Comparison of ENCODE assay signal across 26 mouse cellular contexts in genomic region chr2:143934439-143934838, GRCm38 (mm10). TPM values are rescaled to one million over a fixed set of nuclear protein-coding genes. Genes with fewer than 3 reads are reported as not detected.
A peak's percentile ranks its signal among the peaks of the same experiment; 100 is the strongest.
DNase-seq lines count a peak whose midpoint lies in the region; ATAC-seq and TF ChIP-seq lines count a peak whose summit lies in the region.
"Had no signal": no experiment of that assay in that cellular context is flagged by ENCODE, and none has a peak within 500 bp of the region (broad histone marks: within the 10 kb centered on the region; RNA-seq: fewer than 3 reads in every experiment).

No protein-coding gene starts in this region.

- no peak overlapping the region for H3K4me2 ChIP-seq in heart, embryonic 15.5 days
- no peak overlapping the region for H3K4me2 ChIP-seq in neural tube, embryonic 13.5 days
- peak overlapping the region; percentile 40; the same call in 1 of the 2 replicates for H3K4me2 ChIP-seq in liver, postnatal 0 days (ENCODE audit: low read depth, low read length)
- no peak overlapping the region for H3K4me2 ChIP-seq in intestine, postnatal 0 days (replicated peaks; ENCODE audit: low read depth)
- H3K4me2 ChIP-seq in forebrain, embryonic 13.5 days: no peak overlapping the region
- H3K4me2 ChIP-seq: embryonic facial prominence, embryonic 15.5 days; forebrain, embryonic 12.5 days; hindbrain, embryonic 14.5 days; lung, embryonic 15.5 days; midbrain, embryonic 13.5 days; neural tube, embryonic 15.5 days had no signal

- peaks cover 38% of the 10 kb centered on the region for H3K4me1 ChIP-seq in heart, embryonic 15.5 days (replicated peaks)
- peaks cover 28% of the 10 kb centered on the region for H3K4me1 ChIP-seq in neural tube, embryonic 13.5 days (replicated peaks)
- H3K4me1 ChIP-seq in liver, postnatal 0 days (ENCODE audit: insufficient read depth): peaks cover 11% of the 10 kb centered on the region
- no peaks in the 10 kb centered on the region for H3K4me1 ChIP-seq in intestine, postnatal 0 days (replicated peaks; ENCODE audit: control insufficient read depth, insufficient read depth, low read length)
- H3K4me1 ChIP-seq in forebrain, embryonic 13.5 days: peaks cover 15% of the 10 kb centered on the region

- TF ChIP-seq EP300 in liver, postnatal 0 days (IDR thresholded peaks at IDR 0.05; ENCODE audit: low read depth): no peak

- no peak for TF ChIP-seq CTCF in liver, postnatal 0 days (IDR thresholded peaks at IDR 0.05; ENCODE audit: low read depth)
- no peak for TF ChIP-seq CTCF in intestine, postnatal 0 days (IDR thresholded peaks at IDR 0.05; ENCODE audit: low read depth)

- H3K4me3 ChIP-seq in heart, embryonic 15.5 days: no peak overlapping the region
- H3K4me3 ChIP-seq in neural tube, embryonic 13.5 days: no peak overlapping the region
- 0 out of 2 replicates have a peak overlapping the region, but pooled peaks have one; percentile 2 for H3K4me3 ChIP-seq in liver, postnatal 0 days (ENCODE audit: low read depth, low read length)
- H3K4me3 ChIP-seq in intestine, postnatal 0 days (ENCODE audit: low read depth, low read length): no peak overlapping the region
- no peak overlapping the region for H3K4me3 ChIP-seq in forebrain, embryonic 13.5 days
- H3K4me3 ChIP-seq: embryonic facial prominence, embryonic 10.5 days; embryonic facial prominence, embryonic 15.5 days; forebrain, embryonic 12.5 days; lung, embryonic 15.5 days; midbrain, embryonic 13.5 days; neural tube, embryonic 15.5 days had no signal

- no peak overlapping the region for H3K9ac ChIP-seq in heart, embryonic 15.5 days
- no peak overlapping the region for H3K9ac ChIP-seq in neural tube, embryonic 13.5 days
- no peak overlapping the region for H3K9ac ChIP-seq in liver, postnatal 0 days (replicated peaks)
- no peak overlapping the region for H3K9ac ChIP-seq in intestine, postnatal 0 days (ENCODE audit: low read depth, low read length)
- no peak overlapping the region for H3K9ac ChIP-seq in forebrain, embryonic 13.5 days
- H3K9ac ChIP-seq: embryonic facial prominence, embryonic 15.5 days; forebrain, embryonic 12.5 days; hindbrain, embryonic 14.5 days; lung, embryonic 15.5 days; midbrain, embryonic 13.5 days; neural tube, embryonic 15.5 days had no signal

- no peaks in the 10 kb centered on the region for H3K9me3 ChIP-seq in heart, embryonic 15.5 days (replicated peaks)
- H3K9me3 ChIP-seq in neural tube, embryonic 13.5 days: no peaks in the 10 kb centered on the region
- no peaks in the 10 kb centered on the region for H3K9me3 ChIP-seq in liver, postnatal 0 days (ENCODE audit: low read length)
- H3K9me3 ChIP-seq in intestine, postnatal 0 days (ENCODE audit: control insufficient read depth): no peaks in the 10 kb centered on the region
- no peaks in the 10 kb centered on the region for H3K9me3 ChIP-seq in forebrain, embryonic 13.5 days (replicated peaks)
- H3K9me3 ChIP-seq: embryonic facial prominence, embryonic 10.5 days; embryonic facial prominence, embryonic 15.5 days; forebrain, embryonic 12.5 days; lung, embryonic 15.5 days; midbrain, embryonic 13.5 days; neural tube, embryonic 15.5 days had no signal

- WGBS in heart, embryonic 15.5 days: 77% methylated on average over 8 of the region's 8 CpGs
- WGBS in neural tube, embryonic 13.5 days: 91% methylated on average over 8 of the region's 8 CpGs
- 75% methylated on average over 8 of the region's 8 CpGs for WGBS in liver, postnatal 0 days (ENCODE audit: insufficient replicate concordance)
- 84% methylated on average over 8 of the region's 8 CpGs for WGBS in intestine, postnatal 0 days
- WGBS in forebrain, embryonic 13.5 days: 95% methylated on average over 8 of the region's 8 CpGs

- no peak for ATAC-seq in heart, embryonic 15.5 days (replicated peaks; ENCODE audit: insufficient number of reproducible peaks, insufficient read depth, low FRiP score, low read depth)
- ATAC-seq in neural tube, embryonic 13.5 days (ENCODE audit: low read depth): no peak
- ATAC-seq in liver, postnatal 0 days: peak; percentile 37; the same call in 1 of the 2 replicates
- ATAC-seq in intestine, postnatal 0 days: no peak
- ATAC-seq in forebrain, embryonic 13.5 days: no peak
- ATAC-seq: midbrain, embryonic 13.5 days had no signal

- no peaks in the 10 kb centered on the region for H3K27me3 ChIP-seq in heart, embryonic 15.5 days
- H3K27me3 ChIP-seq in neural tube, embryonic 13.5 days: no peaks in the 10 kb centered on the region
- no peaks in the 10 kb centered on the region for H3K27me3 ChIP-seq in liver, postnatal 0 days (ENCODE audit: insufficient read depth, low read length)
- H3K27me3 ChIP-seq in intestine, postnatal 0 days (replicated peaks; ENCODE audit: control insufficient read depth, insufficient read depth, low read length): no peaks in the 10 kb centered on the region
- H3K27me3 ChIP-seq in forebrain, embryonic 13.5 days: no peaks in the 10 kb centered on the region
- H3K27me3 ChIP-seq: embryonic facial prominence, embryonic 15.5 days; forebrain, embryonic 12.5 days; lung, embryonic 15.5 days; midbrain, embryonic 13.5 days; neural tube, embryonic 15.5 days had no signal

- peak overlapping the region; percentile 24; the same call in 1 of the 2 replicates for H3K27ac ChIP-seq in heart, embryonic 15.5 days
- H3K27ac ChIP-seq in neural tube, embryonic 13.5 days (replicated peaks): 0 out of 2 replicates have a peak overlapping the region, but pooled peaks have one; percentile 1
- H3K27ac ChIP-seq in liver, postnatal 0 days (ENCODE audit: low read depth): peak overlapping the region; percentile 67
- H3K27ac ChIP-seq in intestine, postnatal 0 days (ENCODE audit: low read depth, low read length): no peak overlapping the region
- H3K27ac ChIP-seq in forebrain, embryonic 13.5 days: no peak overlapping the region
- H3K27ac ChIP-seq: embryonic facial prominence, embryonic 10.5 days; embryonic facial prominence, embryonic 15.5 days; forebrain, embryonic 12.5 days; hindbrain, embryonic 14.5 days; kidney, postnatal 0 days; lung, embryonic 15.5 days; midbrain, embryonic 13.5 days; neural tube, embryonic 15.5 days had no signal

- no peak for DNase-seq in heart, adult 9 months (ENCODE audit: low spot score in 2 of 2)
- DNase-seq in neural tube, embryonic 10.5 days (ENCODE audit: extremely low spot score, low spot score): no peak
- no peak for DNase-seq in liver, postnatal 0 days
- DNase-seq: adrenal gland, postnatal 25 days; B cell, adult 2 months; cerebellum, adult 18-20 months; cerebellum, postnatal 14 days; gastrocnemius, postnatal 10 days; heart, postnatal 4 days; kidney, adult 2 months; kidney, postnatal 4 days; lung, postnatal 36 days; right cerebral cortex, postnatal 25 days; thymus, postnatal 14 days had no signal

- peaks cover 4% of the 10 kb centered on the region for H3K36me3 ChIP-seq in heart, embryonic 15.5 days
- peaks cover 13% of the 10 kb centered on the region for H3K36me3 ChIP-seq in neural tube, embryonic 13.5 days
- H3K36me3 ChIP-seq in liver, postnatal 0 days (replicated peaks; ENCODE audit: insufficient read depth, low read length): no peaks in the 10 kb centered on the region
- peaks cover 14% of the 10 kb centered on the region for H3K36me3 ChIP-seq in intestine, postnatal 0 days (ENCODE audit: control insufficient read depth, insufficient read depth)
- H3K36me3 ChIP-seq in forebrain, embryonic 13.5 days (ENCODE audit: poor library complexity, severe bottlenecking): peaks cover 11% of the 10 kb centered on the region
- H3K36me3 ChIP-seq: forebrain, embryonic 12.5 days had no signal

RNA-seq across cellular contexts. Expression of gene Dstn, which starts 19.3 kb away (rescaled TPM):
- polyA plus RNA-seq in heart, embryonic 15.5 days (2015; fragmentation: Nextera tagmentation; extraction: Ambion mirVana): 779 and 868 TPM in 2 replicates
- polyA plus RNA-seq in neural tube, embryonic 13.5 days (2015; fragmentation: Nextera tagmentation; extraction: Ambion mirVana): 477 and 487 TPM in 2 replicates
- polyA plus RNA-seq in liver, postnatal 0 days (2015; fragmentation: Nextera tagmentation; extraction: Ambion mirVana): 155 and 160 TPM in 2 replicates
- polyA plus RNA-seq in intestine, postnatal 0 days (2015; fragmentation: Nextera tagmentation; extraction: Ambion mirVana): 801 and 835 TPM in 2 replicates
- 406 and 414 TPM in 2 replicates for polyA plus RNA-seq in forebrain, embryonic 13.5 days (2015; fragmentation: Nextera tagmentation; extraction: Ambion mirVana)

Comparison
In these comparisons a context has a peak if more than half of its experiments do, and no peak if none do; other contexts are left out.
1. H3K27ac ChIP-seq: peak in heart, embryonic 15.5 days (single experiment), neural tube, embryonic 13.5 days (single experiment) and liver, postnatal 0 days (single experiment); none in intestine, postnatal 0 days (single experiment) and forebrain, embryonic 13.5 days (single experiment).